Mouse (Mus musculus) liver, adult 2 months (tissue): ENCODE measurements at regions not wholly inside any gene's neighbourhood (a gene's known extent, or its start where the extent isn't known, plus 50 kb on each side); places are given as distances from the start of the nearest gene placed in this dataset.

Experiments
- DNase-seq: peaks from one replicate; pipeline ENCODE4 v3.0.0-alpha.2; 2011; ENCODE audit warnings: low read depth, low spot score; ENCODE audit errors: extremely low read depth
- H3K27ac ChIP-seq: fragments of 200-500 bp; replicated peaks from 2 replicates; pipeline ENCODE4 v1.5.1; 2012; ENCODE audit warnings: low read depth, mild to moderate bottlenecking, control low read depth, inconsistent platforms, low read length; ENCODE audit not compliant: insufficient read depth
- H3K27me3 ChIP-seq: fragments of 200-500 bp; 2 replicates; pipeline ENCODE4 v1.6.1; 2012; ENCODE audit warnings: mild to moderate bottlenecking, moderate library complexity, low read length, inconsistent platforms; ENCODE audit not compliant: control insufficient read depth, insufficient read depth
- H3K36me3 ChIP-seq: fragments of 200-500 bp; 2 replicates; pipeline ENCODE4 v1.6.1; 2012; ENCODE audit warnings: low read length, inconsistent platforms; ENCODE audit not compliant: control insufficient read depth, insufficient read depth
- H3K4me1 ChIP-seq: fragments of 200-500 bp; 2 replicates; pipeline ENCODE4 v1.6.1; 2011; ENCODE audit warnings: low read length; ENCODE audit not compliant: control insufficient read depth, insufficient read depth
- H3K4me3 ChIP-seq: fragments of 200-500 bp; 2 replicates; pipeline ENCODE4 v1.5.1; 2011; ENCODE audit warnings: low read depth, mild to moderate bottlenecking, control low read depth, low read length, moderate library complexity; ENCODE audit not compliant: insufficient read depth
- H3K79me2 ChIP-seq: fragments of 200-500 bp; 2 replicates; pipeline ENCODE4 v1.6.1; 2012; ENCODE audit warnings: inconsistent platforms, mild to moderate bottlenecking, low read length, moderate library complexity; ENCODE audit not compliant: control insufficient read depth, insufficient read depth
- H3K9ac ChIP-seq: fragments of 200-500 bp; 2 replicates; pipeline ENCODE4 v1.6.1; 2012; ENCODE audit warnings: low read depth, mild to moderate bottlenecking, control low read depth, inconsistent platforms, low read length
- CTCF ChIP-seq: fragments of 200-500 bp; IDR thresholded peaks from 2 replicates; pipeline ENCODE4 v1.5.1; 2011; ENCODE audit warnings: low read depth, low read length, control low read depth
- POLR2A ChIP-seq: fragments of 200-500 bp; IDR thresholded peaks from 2 replicates; pipeline ENCODE4 v1.6.1; 2011; ENCODE audit warnings: low read length, control low read depth; ENCODE audit not compliant: insufficient read depth; ENCODE audit errors: extremely low read depth
- whole genome bisulfite sequencing: fragments of 180-500 bp; shearing (Covaris S2); methylation state at CpG from one replicate; pipeline ENCODE4 v1.1.7; 2018; 5-methylcytosine and 5-hydroxymethylcytosine counted together

- H3K4me1 ChIP-seq, result no peaks in the 10 kb centered on the region
- H3K27me3 ChIP-seq, result no peaks in the 10 kb centered on the region
- no peaks in the 10 kb centered on the region for H3K79me2 ChIP-seq
- TF ChIP-seq CTCF (no peak), POLR2A (no peak)
- no peak for DNase-seq
- no peak overlapping the region for H3K27ac ChIP-seq
- no peak overlapping the region for H3K9ac ChIP-seq
- 88% methylated on average over 1 of the region's 1 CpGs for WGBS
- H3K36me3 ChIP-seq, result no peaks in the 10 kb centered on the region
- no peak overlapping the region for H3K4me3 ChIP-seq
Observed at GRCm38 (mm10) chr6:127392799-127393172, 53.9 kb upstream of the Parp11 start.

- Histone ChIP-seq H3K4me1 (no peaks in the 10 kb centered on the region), H3K4me3 (no peak overlapping the region), H3K9ac (no peak overlapping the region), H3K36me3 (no peaks in the 10 kb centered on the region), H3K79me2 (no peaks in the 10 kb centered on the region), H3K27me3 (no peaks in the 10 kb centered on the region), H3K27ac (no peak overlapping the region)
- 52% methylated on average over 9 of the region's 9 CpGs for WGBS
- no peak for DNase-seq
- TF ChIP-seq POLR2A (no peak), CTCF (no peak)
Observed at GRCm38 (mm10) chr6:127393907-127394600, 52.6 kb upstream of the Parp11 start.
